Mouse (Mus musculus) large intestine, adult 2 months (tissue): ENCODE measurements around the gene Olfr1457. TPM values are rescaled to one million over a fixed set of nuclear protein-coding genes. Genes with fewer than 3 reads are reported as not detected.

ENCODE experiments used
- DNase-seq: peaks from one replicate; pipeline ENCODE4 v3.0.0-alpha.2; 2012; ENCODE audit warnings: low read depth, low spot score
- WGBS: fragments of 180-500 bp; shearing (Covaris S2); methylation state at CpG from one replicate; pipeline ENCODE4 v1.1.7; 2018; 5-methylcytosine and 5-hydroxymethylcytosine counted together
- polyA plus RNA-seq: library from polyadenylated mRNA; depleted of rRNA; stranded (reverse); fragments of >200 nt; gene quantifications from 2 replicates; pipeline ENCODE4 v1.2.3, GENCODE M21; 2012; rRNA removed

The Olfr1457 gene
- polyA plus RNA-seq = not detected in 2 replicates

DNA sequence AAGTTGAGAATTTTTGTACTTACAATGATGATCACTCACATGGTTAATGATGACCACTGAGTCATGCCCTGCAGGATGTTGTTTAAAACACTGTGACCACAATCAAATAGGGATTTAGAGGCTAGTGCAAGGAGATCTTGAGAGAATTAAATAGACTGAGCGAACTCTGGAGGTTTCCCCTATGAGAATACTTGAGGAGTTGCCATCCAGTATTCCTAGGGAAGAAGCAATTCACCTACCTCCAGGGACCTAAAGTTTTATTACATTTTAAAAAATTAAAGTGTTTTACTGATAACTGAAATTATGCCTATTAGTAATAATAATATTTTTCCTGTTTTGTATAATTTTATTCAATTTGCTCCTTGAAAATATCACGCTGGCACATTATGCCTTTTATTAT lies at the start of gene Olfr1457:
Gene Olfr1457, minus strand, starts transcription at position 101 of the 400 bp plus-strand sequence.
- 74% methylated on average over 2 of the region's 2 CpGs for WGBS
- DNase-seq = no peak

DNA sequence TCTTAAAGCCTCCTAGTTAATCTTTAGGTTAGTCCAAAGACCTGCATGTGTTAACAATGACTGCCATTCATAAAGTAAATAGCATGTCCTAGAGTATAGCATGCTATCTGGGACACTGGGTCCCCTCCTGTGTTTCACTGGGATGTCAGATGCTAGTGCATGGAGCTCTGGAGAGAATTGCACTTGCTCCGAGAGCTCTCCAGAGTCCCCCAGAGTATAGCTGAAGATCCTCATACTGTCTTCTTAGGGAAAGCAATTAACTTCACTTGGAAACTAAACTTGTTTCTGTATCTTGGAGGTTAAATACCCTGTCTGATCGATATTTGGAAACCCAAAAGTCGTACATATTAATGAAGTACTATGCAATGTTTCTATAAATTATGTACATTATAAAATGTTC lies 9.0 kb upstream of the Olfr1457 start, which contains the start of gene Olfr1458:
Gene Olfr1458, minus strand, starts transcription at position 101 of the 400 bp plus-strand sequence.
- WGBS = 77% methylated on average over 3 of the region's 3 CpGs
- no peak for DNase-seq

DNA sequence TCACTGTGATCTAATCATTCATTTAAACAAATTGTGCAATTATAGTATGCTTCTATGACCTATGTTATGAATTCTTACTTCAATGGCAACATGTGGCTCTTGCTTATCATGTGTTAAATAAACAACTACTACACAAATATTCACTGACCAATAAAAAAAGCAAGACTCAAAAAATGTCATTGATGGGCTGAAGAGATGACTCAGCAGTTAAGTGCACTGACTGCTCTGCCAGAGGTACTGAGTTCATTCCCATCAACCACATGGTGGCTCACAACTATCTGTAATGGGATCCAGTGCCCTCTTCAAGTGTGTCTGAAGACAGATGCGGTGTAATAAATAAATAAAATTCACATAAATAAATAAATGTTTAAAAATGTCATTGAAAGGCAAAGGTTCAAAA lies 3.8 kb downstream of the Olfr1457 start:
- 85% methylated on average over 1 of the region's 1 CpGs for WGBS
- no peak for DNase-seq

DNA sequence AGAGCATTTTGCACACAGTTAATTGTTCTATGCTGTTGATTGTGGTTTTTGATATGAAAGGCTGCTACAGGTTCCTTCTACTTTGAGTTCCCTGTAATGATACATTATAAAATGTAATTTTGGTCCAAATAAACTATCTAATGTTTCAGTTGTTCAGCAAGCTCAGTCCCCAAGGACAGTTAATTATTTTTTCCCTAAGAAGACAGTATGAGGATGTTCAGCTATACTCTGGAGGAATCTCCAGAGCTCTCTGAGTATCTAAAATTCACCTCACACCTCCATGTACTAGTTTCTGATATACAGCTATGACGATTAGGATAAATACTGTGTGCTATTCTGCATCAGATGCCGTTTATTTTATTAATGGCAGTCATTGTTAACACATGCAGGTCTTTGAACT lies 37.4 kb downstream of the Olfr1457 start, which contains the start of gene Olfr1454:
Gene Olfr1454, plus strand, starts transcription at position 301 of the 400 bp plus-strand sequence.
- no peak for DNase-seq
- 49% methylated on average over 2 of the region's 2 CpGs for WGBS

Other genes with a start within 250 kb of the Olfr1457 start
- gene Olfr1444, start 240.6 kb downstream of the Olfr1457 start, polyA plus RNA-seq = not detected in 2 replicates
- not detected in 2 replicates for gene Olfr1445, start 214.0 kb downstream of the Olfr1457 start, polyA plus RNA-seq
- gene Olfr1446, start 204.4 kb downstream of the Olfr1457 start, polyA plus RNA-seq = not detected in 2 replicates
- gene Olfr1447, start 194.1 kb downstream of the Olfr1457 start, polyA plus RNA-seq = not detected in 2 replicates
- gene Olfr1448, start 173.5 kb downstream of the Olfr1457 start, polyA plus RNA-seq = not detected in 2 replicates
- 0.09 TPM in 1 of 2 replicates, not detected in the other for gene Olfr1449, start 167.1 kb downstream of the Olfr1457 start, polyA plus RNA-seq
- not detected in 2 replicates for gene Olfr1450, start 147.6 kb downstream of the Olfr1457 start, polyA plus RNA-seq
- gene Olfr1451, start 102.9 kb downstream of the Olfr1457 start, polyA plus RNA-seq = not detected in 2 replicates
- not detected in 2 replicates for gene Olfr1453, start 69.6 kb downstream of the Olfr1457 start, polyA plus RNA-seq
- gene Olfr1454, start 37.3 kb downstream of the Olfr1457 start, polyA plus RNA-seq = not detected in 2 replicates
- not detected in 2 replicates for gene Olfr1458, start 8.9 kb upstream of the Olfr1457 start, polyA plus RNA-seq
- gene Olfr1459, start 51.7 kb upstream of the Olfr1457 start, polyA plus RNA-seq = not detected in 2 replicates
- gene Olfr1461, start 65.1 kb upstream of the Olfr1457 start, polyA plus RNA-seq = not detected in 2 replicates
- gene Olfr1462, start 87.8 kb upstream of the Olfr1457 start, polyA plus RNA-seq = not detected in 2 replicates
- not detected in 2 replicates for gene Olfr1463, start 133.4 kb upstream of the Olfr1457 start, polyA plus RNA-seq
- gene Olfr1465, start 217.7 kb upstream of the Olfr1457 start, polyA plus RNA-seq = not detected in 2 replicates
- not detected in 2 replicates for gene Olfr1466, start 241.0 kb upstream of the Olfr1457 start, polyA plus RNA-seq